Mouse (Mus musculus) neural tube, embryonic 11.5 days (tissue): ENCODE measurements around the gene Osbpl3. TPM values are rescaled to one million over a fixed set of nuclear protein-coding genes. Genes with fewer than 3 reads are reported as not detected.
A peak's percentile ranks its signal among the peaks of the same experiment; 100 is the strongest.

Source experiments
- ATAC-seq: fragments of 200-750 bp; cut with Nextera tagmentation; 2 replicates; pipeline ENCODE4 v1.8.0; 2017; ENCODE audit warnings: moderate number of reproducible peaks, mild to moderate bottlenecking, moderate TSS enrichment, moderate library complexity; ENCODE audit not compliant: insufficient read depth, low FRiP score, low TSS enrichment
- DNase-seq: peaks from one replicate; pipeline ENCODE4 v3.0.0-alpha.2; 2015; ENCODE audit warnings: low spot score
- H3K27ac ChIP-seq: fragments of 300-500 bp; sonication (generic); 2 replicates; pipeline ENCODE4 v1.5.1; 2014; ENCODE audit warnings: low read depth, mild to moderate bottlenecking, low read length
- H3K27me3 ChIP-seq: fragments of 300-500 bp; sonication (generic); 2 replicates; pipeline ENCODE4 v1.6.1; 2014; ENCODE audit warnings: mild to moderate bottlenecking, low read length, mixed read lengths; ENCODE audit not compliant: control insufficient read depth, insufficient read depth
- H3K36me3 ChIP-seq: fragments of 300-500 bp; sonication (generic); 2 replicates; pipeline ENCODE4 v1.6.1; 2014; ENCODE audit warnings: mild to moderate bottlenecking, low read length, moderate library complexity, mixed read lengths; ENCODE audit not compliant: control insufficient read depth, insufficient read depth
- H3K4me1 ChIP-seq: fragments of 300-500 bp; sonication (generic); 2 replicates; pipeline ENCODE4 v1.6.1; 2014; ENCODE audit warnings: low read length, mixed read lengths; ENCODE audit not compliant: control insufficient read depth, insufficient read depth
- H3K4me2 ChIP-seq: fragments of 300-500 bp; sonication (generic); 2 replicates; pipeline ENCODE4 v1.6.1; 2014; ENCODE audit warnings: low read depth, mild to moderate bottlenecking, moderate library complexity
- H3K4me3 ChIP-seq: fragments of 300-500 bp; sonication (generic); 2 replicates; pipeline ENCODE4 v1.5.1; 2014; ENCODE audit warnings: low read depth, low read length
- H3K9ac ChIP-seq: fragments of 300-500 bp; sonication (generic); 2 replicates; pipeline ENCODE4 v1.6.1; 2014; ENCODE audit warnings: mild to moderate bottlenecking, low read length
- H3K9me3 ChIP-seq: fragments of 300-500 bp; sonication (generic); 2 replicates; pipeline ENCODE4 v1.6.1; 2016; ENCODE audit warnings: low read length; ENCODE audit not compliant: control insufficient read depth
- WGBS: fragments of 180-500 bp; shearing (Covaris S2); extraction: QIAGEN DNeasy Blood & Tissue Kit; methylation state at CpG from one replicate; pipeline ENCODE4 v1.1.7; 2014; 5-methylcytosine and 5-hydroxymethylcytosine counted together
- polyA plus RNA-seq: library from polyadenylated mRNA; unstranded; fragments of >200 nt; fragmentation: Nextera tagmentation; extraction: Ambion mirVana; gene quantifications from 2 replicates; pipeline ENCODE4 v1.2.1, GENCODE M21; 2014

Osbpl3 gene
- polyA plus RNA-seq, 1 experiment from 2014 or later = 5.0 TPM

DNA sequence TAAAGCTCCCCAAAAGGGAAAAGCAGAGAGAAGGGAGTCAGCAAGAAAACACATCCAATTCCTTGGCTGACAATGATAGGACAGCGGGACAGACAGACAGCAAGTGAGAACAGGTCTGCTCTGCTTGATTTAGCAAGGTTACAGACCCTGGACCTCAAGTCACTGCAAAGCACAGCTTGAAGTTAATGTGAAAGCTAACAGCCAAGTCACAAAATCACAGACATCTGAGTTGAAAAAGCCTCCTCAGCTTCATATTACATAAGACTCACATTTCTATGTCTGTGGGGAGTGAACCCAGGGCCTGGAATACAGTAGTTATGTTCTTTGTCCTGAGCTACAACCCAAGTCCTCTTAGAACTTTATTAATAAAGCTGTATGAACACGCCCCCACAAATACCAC, 35.6 kb downstream of the Osbpl3 start:
- H3K4me1 ChIP-seq = no peaks in the 10 kb centered on the region
- H3K36me3 ChIP-seq = no peaks in the 10 kb centered on the region
- no peaks in the 10 kb centered on the region for H3K27me3 ChIP-seq
- no peaks in the 10 kb centered on the region for H3K9me3 ChIP-seq
- WGBS = 79% methylated on average over 2 of the region's 2 CpGs
- H3K4me2 ChIP-seq = no peak overlapping the region
- H3K27ac ChIP-seq = no peak overlapping the region
- H3K9ac ChIP-seq = no peak overlapping the region
- no peak overlapping the region for H3K4me3 ChIP-seq
- ATAC-seq = no peak
- DNase-seq = no peak

- Histone ChIP-seq H3K4me3 (no peak overlapping the region), H3K36me3 (no peaks in the 10 kb centered on the region), H3K27ac (no peak overlapping the region), H3K4me2 (no peak overlapping the region), H3K27me3 (no peaks in the 10 kb centered on the region), H3K9me3 (no peaks in the 10 kb centered on the region), H3K9ac (no peak overlapping the region), H3K4me1 (no peaks in the 10 kb centered on the region)
- WGBS = 79% methylated on average over 10 of the region's 10 CpGs
- ATAC-seq (no peak), DNase-seq (no peak)
Measured at GRCm38 (mm10) chr6:50419518-50420290, 36.3 kb downstream of the Osbpl3 start.

- H3K27me3 ChIP-seq = no peaks in the 10 kb centered on the region
- H3K4me3 ChIP-seq = no peak overlapping the region
- ATAC-seq (no peak), DNase-seq (no peak)
- no peak overlapping the region for H3K27ac ChIP-seq
- no peaks in the 10 kb centered on the region for H3K36me3 ChIP-seq
- H3K4me2 ChIP-seq = no peak overlapping the region
- H3K4me1 ChIP-seq = no peaks in the 10 kb centered on the region
- WGBS = 87% methylated on average over 4 of the region's 4 CpGs
- H3K9ac ChIP-seq = no peak overlapping the region
- no peaks in the 10 kb centered on the region for H3K9me3 ChIP-seq
Measured at GRCm38 (mm10) chr6:50418951-50419350, 37.0 kb downstream of the Osbpl3 start.

GRCm38 (mm10) chr6:50416854-50417253, 39.1 kb downstream of the Osbpl3 start:
- 94% methylated on average over 5 of the region's 5 CpGs for WGBS
- Histone ChIP-seq H3K9ac (no peak overlapping the region), H3K36me3 (no peaks in the 10 kb centered on the region), H3K4me2 (no peak overlapping the region), H3K9me3 (no peaks in the 10 kb centered on the region), H3K27ac (no peak overlapping the region), H3K4me3 (no peak overlapping the region), H3K27me3 (no peaks in the 10 kb centered on the region), H3K4me1 (peaks cover 5% of the 10 kb centered on the region; the same call in 1 of the 2 replicates)
- ATAC-seq (no peak), DNase-seq (no peak)

DNA sequence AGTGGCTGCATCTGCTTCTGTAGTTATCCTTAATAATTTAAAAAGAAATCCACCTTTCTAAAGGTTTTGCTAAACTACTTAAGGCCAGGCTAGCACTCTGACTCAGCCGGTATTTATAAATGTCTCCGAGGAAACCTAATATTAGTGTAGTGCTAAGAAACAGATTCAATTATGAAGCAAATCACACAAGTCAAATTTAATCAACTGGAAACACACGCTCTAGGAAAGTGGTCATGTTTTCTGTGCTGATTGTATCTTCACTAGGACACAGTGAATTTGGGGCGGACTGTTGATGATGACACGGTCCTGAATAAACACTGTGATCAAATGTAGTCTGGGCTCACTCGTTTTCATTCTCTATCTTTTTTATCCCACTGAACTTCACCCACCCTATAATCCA, 40.6 kb downstream of the Osbpl3 start:
- Histone ChIP-seq H3K9me3 (no peaks in the 10 kb centered on the region), H3K4me2 (no peak overlapping the region), H3K27ac (no peak overlapping the region), H3K4me3 (no peak overlapping the region), H3K9ac (no peak overlapping the region), H3K36me3 (no peaks in the 10 kb centered on the region), H3K27me3 (no peaks in the 10 kb centered on the region), H3K4me1 (peaks cover 5% of the 10 kb centered on the region; the same call in 1 of the 2 replicates)
- DNase-seq = no peak
- 89% methylated on average over 6 of the region's 6 CpGs for WGBS
- no peak for ATAC-seq

- no peak overlapping the region for H3K9ac ChIP-seq
- no peak overlapping the region for H3K4me2 ChIP-seq
- no peaks in the 10 kb centered on the region for H3K27me3 ChIP-seq
- DNase-seq (no peak), ATAC-seq (no peak)
- H3K36me3 ChIP-seq = no peaks in the 10 kb centered on the region
- peaks cover 5% of the 10 kb centered on the region; the same call in 1 of the 2 replicates for H3K4me1 ChIP-seq
- 88% methylated on average over 6 of the region's 6 CpGs for WGBS
- H3K9me3 ChIP-seq = no peaks in the 10 kb centered on the region
- no peak overlapping the region for H3K27ac ChIP-seq
- no peak overlapping the region for H3K4me3 ChIP-seq
Measured at GRCm38 (mm10) chr6:50414547-50414946, 41.5 kb downstream of the Osbpl3 start.

- Histone ChIP-seq H3K27ac (no peak overlapping the region), H3K9ac (no peak overlapping the region), H3K4me2 (no peak overlapping the region), H3K4me1 (peaks cover 5% of the 10 kb centered on the region; the same call in 1 of the 2 replicates), H3K27me3 (no peaks in the 10 kb centered on the region), H3K9me3 (no peaks in the 10 kb centered on the region), H3K36me3 (no peaks in the 10 kb centered on the region), H3K4me3 (no peak overlapping the region)
- DNase-seq (no peak), ATAC-seq (no peak)
- WGBS = 81% methylated on average over 1 of the region's 1 CpGs
Measured at GRCm38 (mm10) chr6:50413381-50413780, 42.6 kb downstream of the Osbpl3 start.

DNA sequence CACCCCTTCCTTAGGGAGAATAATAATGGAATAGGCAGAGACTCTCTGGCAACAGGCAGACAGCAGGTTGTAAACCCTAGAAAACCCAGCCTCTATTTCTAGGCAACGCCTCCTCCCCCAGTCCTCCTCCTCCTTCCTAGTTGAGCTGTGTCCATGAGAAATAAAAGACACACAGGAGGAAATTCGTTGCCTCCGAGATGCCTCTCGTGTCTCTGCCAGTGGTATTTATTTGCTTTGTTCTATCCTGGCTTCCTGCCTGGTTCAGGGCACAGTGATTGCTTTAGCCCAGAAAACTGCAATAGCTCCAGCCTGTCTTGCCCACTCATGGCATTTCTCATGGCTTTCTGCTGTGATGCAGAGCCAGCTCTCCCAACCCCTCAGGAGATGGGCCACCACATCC, 43.8 kb downstream of the Osbpl3 start:
- ATAC-seq = no peak
- Histone ChIP-seq H3K36me3 (no peaks in the 10 kb centered on the region), H3K9me3 (no peaks in the 10 kb centered on the region), H3K4me1 (peaks cover 5% of the 10 kb centered on the region; the same call in 1 of the 2 replicates), H3K9ac (no peak overlapping the region), H3K4me3 (no peak overlapping the region), H3K4me2 (no peak overlapping the region), H3K27ac (no peak overlapping the region), H3K27me3 (no peaks in the 10 kb centered on the region)
- 33% methylated on average over 4 of the region's 4 CpGs for WGBS
- DNase-seq = no peak

- ATAC-seq = no peak
- Histone ChIP-seq H3K4me1 (no peaks in the 10 kb centered on the region), H3K9me3 (no peaks in the 10 kb centered on the region), H3K27me3 (no peaks in the 10 kb centered on the region), H3K4me2 (no peak overlapping the region), H3K9ac (no peak overlapping the region), H3K27ac (no peak overlapping the region), H3K4me3 (no peak overlapping the region), H3K36me3 (no peaks in the 10 kb centered on the region)
- WGBS = 51% methylated on average over 11 of the region's 11 CpGs
- peak; percentile 17 for DNase-seq
Measured at GRCm38 (mm10) chr6:50404698-50405097, 51.3 kb downstream of the Osbpl3 start.
